Comparison of ENCODE assay signal across 8 mouse cellular contexts in the genomic region with DNA sequence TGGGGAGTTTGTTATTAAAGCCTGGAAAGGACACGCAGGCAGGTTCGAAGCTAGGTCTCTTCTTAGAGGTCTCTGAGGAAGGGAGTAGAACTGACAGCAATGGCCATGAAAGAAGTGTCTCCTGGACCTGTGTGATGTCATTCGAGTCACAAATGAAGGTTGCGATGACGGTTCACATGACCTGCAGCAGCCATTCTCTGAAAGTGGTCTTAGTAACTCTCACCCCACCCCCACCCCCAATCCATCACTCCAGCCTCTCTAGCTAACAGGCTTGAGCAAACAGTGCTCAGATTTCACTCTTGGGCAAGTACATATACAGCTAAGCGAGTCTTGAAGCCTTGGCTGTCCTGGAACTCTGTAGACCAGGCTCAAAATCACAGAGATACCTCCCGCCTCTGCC. TPM values are rescaled to one million over a fixed set of nuclear protein-coding genes. Genes with fewer than 3 reads are reported as not detected.
DNase-seq lines count a peak whose midpoint lies in the region; ATAC-seq and TF ChIP-seq lines count a peak whose summit lies in the region.

No protein-coding gene starts in this region.

- no peaks in the 10 kb centered on the region for H3K36me3 ChIP-seq in heart, adult 2 months (ENCODE audit: control insufficient read depth, insufficient read depth, low read length)
- no peaks in the 10 kb centered on the region for H3K36me3 ChIP-seq in hindbrain, embryonic 13.5 days
- H3K36me3 ChIP-seq in midbrain, embryonic 12.5 days = no peaks in the 10 kb centered on the region

- intact Hi-C loops in heart, adult 2 months (cut with DNase I) = loop anchor here (2.0 kb wide), 1 partner anchor 36 kb away; no protein-coding TSS in a partner anchor

- peaks cover 7% of the 10 kb centered on the region; the same call in 1 of the 2 replicates for H3K9me3 ChIP-seq in hindbrain, embryonic 13.5 days
- peaks cover 16% of the 10 kb centered on the region for H3K9me3 ChIP-seq in midbrain, embryonic 12.5 days

- H3K4me1 ChIP-seq in heart, adult 2 months (ENCODE audit: control insufficient read depth, insufficient read depth, low read length) = peaks cover 7% of the 10 kb centered on the region
- peaks cover 18% of the 10 kb centered on the region for H3K4me1 ChIP-seq in hindbrain, embryonic 13.5 days (replicated peaks)
- H3K4me1 ChIP-seq in midbrain, embryonic 12.5 days = peaks cover 12% of the 10 kb centered on the region; the same call in 1 of the 2 replicates

- H3K9ac ChIP-seq in heart, adult 2 months (ENCODE audit: low read depth, low read length) = peak overlapping the region; percentile 43; the same call in 1 of the 2 replicates
- peak overlapping the region; percentile 79 for H3K9ac ChIP-seq in hindbrain, embryonic 13.5 days
- H3K9ac ChIP-seq in midbrain, embryonic 12.5 days (replicated peaks) = no peak overlapping the region

- H3K4me2 ChIP-seq in hindbrain, embryonic 13.5 days = peak overlapping the region; percentile 72
- peak overlapping the region; percentile 76 for H3K4me2 ChIP-seq in midbrain, embryonic 12.5 days (replicated peaks)

- 58% methylated on average over 7 of the region's 7 CpGs for WGBS in heart, adult 2 months
- WGBS in hindbrain, embryonic 13.5 days = 61% methylated on average over 7 of the region's 7 CpGs
- 71% methylated on average over 7 of the region's 7 CpGs for WGBS in midbrain, embryonic 12.5 days

- no peak for ATAC-seq in hindbrain, embryonic 13.5 days (ENCODE audit: low FRiP score)
- ATAC-seq in midbrain, embryonic 12.5 days (ENCODE audit: low FRiP score, low read depth) = no peak

- no peak for TF ChIP-seq POLR2A in heart, adult 2 months (IDR thresholded peaks at IDR 0.05; ENCODE audit: insufficient read depth, low read depth, low read length)

- no peaks in the 10 kb centered on the region for H3K27me3 ChIP-seq in heart, adult 2 months (ENCODE audit: control insufficient read depth, insufficient read depth, low read length)
- H3K27me3 ChIP-seq in hindbrain, embryonic 13.5 days = no peaks in the 10 kb centered on the region
- H3K27me3 ChIP-seq in midbrain, embryonic 12.5 days = no peaks in the 10 kb centered on the region

- H3K4me3 ChIP-seq in heart, adult 2 months = peak overlapping the region; percentile 86
- H3K4me3 ChIP-seq in hindbrain, embryonic 13.5 days = peak overlapping the region; percentile 53
- no peak overlapping the region for H3K4me3 ChIP-seq in midbrain, embryonic 12.5 days

- TF ChIP-seq EP300 in heart, adult 2 months (IDR thresholded peaks at IDR 0.05; ENCODE audit: insufficient read depth, low read depth, low read length) = no peak

- DNase-seq in heart, adult 2 months = no peak
- no peak for DNase-seq in heart, adult 11 months
- peak; percentile 63 for DNase-seq in NIH3T3 (ENCODE audit: low read depth)
- DNase-seq in layer of hippocampus, adult 9-11 months = no peak
- no peak for DNase-seq in B cell, adult 2 months
- no peak for DNase-seq in right cerebral cortex, adult 2 months (ENCODE audit: low spot score in 2 of 2)

- H3K27ac ChIP-seq in heart, adult 2 months = peak overlapping the region; percentile 92
- no peak overlapping the region for H3K27ac ChIP-seq in hindbrain, embryonic 13.5 days
- H3K27ac ChIP-seq in midbrain, embryonic 12.5 days (replicated peaks) = no peak overlapping the region

- TF ChIP-seq CTCF in heart, adult 2 months (IDR thresholded peaks at IDR 0.05) = no peak

- no peaks in the 10 kb centered on the region for H3K79me2 ChIP-seq in heart, adult 2 months (replicated peaks; ENCODE audit: control insufficient read depth, insufficient read depth, low read length)

RNA-seq across cellular contexts. Expression of a gene that starts 0.4 kb away (rescaled TPM):
- 10 to 100 TPM; 12.8 to 13.0 TPM for total RNA-seq in heart, adult 2 months (2021)
- polyA plus RNA-seq in heart, adult 2 months (2012; rRNA removed) = 17.9 and 25.3 TPM in 2 replicates
- polyA plus RNA-seq in hindbrain, embryonic 13.5 days (2015; fragmentation: Nextera tagmentation; extraction: Ambion mirVana) = 28.9 and 31.9 TPM in 2 replicates
- 25.3 and 29.7 TPM in 2 replicates for polyA plus RNA-seq in midbrain, embryonic 12.5 days (2016; fragmentation: Nextera tagmentation; extraction: Ambion mirVana)

RNA-seq across cellular contexts. Expression of a gene that starts 25.8 kb away (rescaled TPM):
- total RNA-seq in heart, adult 2 months (2021) = 1 to 10 TPM; 3.2 to 4.6 TPM
- 5.9 and 6.5 TPM in 2 replicates for polyA plus RNA-seq in heart, adult 2 months (2012; rRNA removed)
- polyA plus RNA-seq in hindbrain, embryonic 13.5 days (2015; fragmentation: Nextera tagmentation; extraction: Ambion mirVana) = 31.3 and 40.2 TPM in 2 replicates
- polyA plus RNA-seq in midbrain, embryonic 12.5 days (2016; fragmentation: Nextera tagmentation; extraction: Ambion mirVana) = 26.5 and 29.1 TPM in 2 replicates

RNA-seq across cellular contexts. Expression of a gene that starts 25.9 kb away (rescaled TPM):
- 10 to 100 TPM in 1 of 2 experiments, 1 to 10 TPM in 1; 9.3 to 11.2 TPM for total RNA-seq in heart, adult 2 months (2021)
- polyA plus RNA-seq in heart, adult 2 months (2012; rRNA removed) = 9.5 and 10.3 TPM in 2 replicates
- 78.7 and 82.4 TPM in 2 replicates for polyA plus RNA-seq in hindbrain, embryonic 13.5 days (2015; fragmentation: Nextera tagmentation; extraction: Ambion mirVana)
- 59.4 and 66.5 TPM in 2 replicates for polyA plus RNA-seq in midbrain, embryonic 12.5 days (2016; fragmentation: Nextera tagmentation; extraction: Ambion mirVana)
